Mouse (Mus musculus) C2C12 (cell line): Measurements from ENCODE around the gene Theg. TPM values are rescaled to one million over a fixed set of nuclear protein-coding genes. Genes with fewer than 3 reads are reported as not detected.

Source experiments
- H3K27me3 ChIP-seq: one replicate; pipeline ENCODE4 v1.6.1; 2011; ENCODE audit not compliant: control insufficient read depth, insufficient read depth, insufficient read length
- H3K36me3 ChIP-seq: one replicate; pipeline ENCODE4 v1.6.1; 2011; ENCODE audit not compliant: control insufficient read depth, insufficient read depth
- H3K4me3 ChIP-seq: one replicate; pipeline ENCODE4 v1.5.1; 2011; ENCODE audit warnings: mild to moderate bottlenecking, control low read depth; ENCODE audit not compliant: poor library complexity, insufficient read depth, severe bottlenecking
- H3K79me2 ChIP-seq: one replicate; pipeline ENCODE4 v1.6.1; 2011; ENCODE audit not compliant: control insufficient read depth, insufficient read depth
- H3K79me3 ChIP-seq: one replicate; pipeline ENCODE4 v1.6.1; 2011; ENCODE audit warnings: low read depth, control low read depth
- H3ac ChIP-seq: one replicate; pipeline ENCODE3; 2011; ENCODE audit warnings: low read depth; ENCODE audit not compliant: control insufficient read depth, insufficient read length
- CEBPB ChIP-seq: IDR thresholded peaks from one replicate; pipeline ENCODE4 v1.6.1; 2011; ENCODE audit warnings: low read depth, mild to moderate bottlenecking, control low read depth, moderate library complexity
- CTCF ChIP-seq: IDR thresholded peaks from one replicate; pipeline ENCODE4 v1.5.1; 2011; ENCODE audit not compliant: control insufficient read depth, insufficient read depth, insufficient read length
- FOSL1 ChIP-seq: IDR thresholded peaks from one replicate; pipeline ENCODE4 v1.8.0; 2011; ENCODE audit warnings: mild to moderate bottlenecking, low read length; ENCODE audit not compliant: poor library complexity, insufficient read depth, severe bottlenecking
- MAX ChIP-seq: IDR thresholded peaks from one replicate; pipeline ENCODE4 v1.6.1; 2011; ENCODE audit warnings: mild to moderate bottlenecking, control low read depth
- MYOD1 ChIP-seq: IDR thresholded peaks from one replicate; pipeline ENCODE4 v1.6.1; 2011; ENCODE audit warnings: low read depth; ENCODE audit not compliant: control insufficient read depth, insufficient read length
- MYOG ChIP-seq: IDR thresholded peaks from one replicate; pipeline ENCODE4 v1.6.1; 2011; ENCODE audit not compliant: control insufficient read depth, insufficient read length; ENCODE audit errors: extremely low read depth
- USF1 ChIP-seq: IDR thresholded peaks from one replicate; pipeline ENCODE4 v1.6.1; 2011; ENCODE audit warnings: low read depth, mild to moderate bottlenecking, control low read depth, moderate library complexity
- polyA plus RNA-seq: library from polyadenylated mRNA; unstranded; fragments of >200 nt; fragmentation: generic; extraction: Trizol; gene quantifications from one replicate; pipeline ENCODE4 v1.2.1, GENCODE M21; 2012; ENCODE audit warnings: missing spikeins

Theg gene
- polyA plus RNA-seq, 1 experiment = not detected

DNA sequence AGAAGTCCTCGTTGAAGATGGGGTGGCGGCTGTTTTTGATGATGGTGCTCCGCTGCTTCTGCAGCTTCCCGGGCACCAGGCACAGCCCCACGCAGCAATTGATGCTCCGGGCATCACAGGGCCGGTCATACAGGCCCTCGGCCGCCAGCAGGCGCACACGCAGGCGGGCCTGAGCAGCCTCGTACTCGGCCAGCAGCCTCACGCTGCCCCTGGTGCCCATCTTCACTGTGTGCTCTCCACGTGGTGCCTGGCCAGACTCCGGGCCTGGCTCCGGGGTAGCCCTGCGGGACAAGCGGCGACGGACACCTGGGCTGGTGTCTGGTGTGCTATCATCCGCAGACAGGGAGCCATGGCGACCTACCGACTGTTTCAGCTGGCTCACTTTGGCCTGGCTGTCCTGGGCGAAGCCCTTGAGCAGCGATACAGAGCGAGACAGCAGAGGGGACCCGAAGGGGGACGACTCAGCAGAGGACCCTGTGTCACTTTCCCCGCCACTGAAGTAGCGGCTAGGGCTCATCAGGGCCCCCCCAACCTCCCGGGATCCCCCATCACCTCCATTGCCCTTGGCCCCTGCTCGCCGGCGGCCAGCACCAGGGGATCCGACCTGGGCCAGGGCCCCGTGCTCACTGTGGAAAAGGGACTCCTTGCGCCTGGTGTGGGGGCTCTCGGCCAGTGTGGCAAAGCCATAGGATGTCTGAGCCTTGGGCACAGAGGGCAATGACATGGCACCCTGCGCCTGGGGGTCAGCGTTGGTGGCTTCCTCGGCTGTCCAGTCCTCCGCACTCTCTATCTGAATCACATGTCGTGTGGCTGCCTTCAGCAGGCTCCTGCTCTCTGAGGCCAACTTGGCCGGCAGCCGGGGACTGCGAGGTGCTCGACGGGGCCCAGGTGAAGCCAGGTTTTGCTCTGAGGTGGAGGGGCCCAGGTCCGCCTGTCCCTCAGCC is 25.3 kb upstream of the Theg start:
- Histone ChIP-seq H3K36me3 (no peaks in the 10 kb centered on the region), H3K27me3 (peaks cover 53% of the 10 kb centered on the region), H3K79me3 (no peaks in the 10 kb centered on the region), H3ac (no peak overlapping the region), H3K79me2 (no peaks in the 10 kb centered on the region), H3K4me3 (no peak overlapping the region)
- TF ChIP-seq FOSL1 (no peak), MYOG (no peak), MYOD1 (no peak), CTCF (no peak), USF1 (no peak), MAX (no peak), CEBPB (no peak)

DNA sequence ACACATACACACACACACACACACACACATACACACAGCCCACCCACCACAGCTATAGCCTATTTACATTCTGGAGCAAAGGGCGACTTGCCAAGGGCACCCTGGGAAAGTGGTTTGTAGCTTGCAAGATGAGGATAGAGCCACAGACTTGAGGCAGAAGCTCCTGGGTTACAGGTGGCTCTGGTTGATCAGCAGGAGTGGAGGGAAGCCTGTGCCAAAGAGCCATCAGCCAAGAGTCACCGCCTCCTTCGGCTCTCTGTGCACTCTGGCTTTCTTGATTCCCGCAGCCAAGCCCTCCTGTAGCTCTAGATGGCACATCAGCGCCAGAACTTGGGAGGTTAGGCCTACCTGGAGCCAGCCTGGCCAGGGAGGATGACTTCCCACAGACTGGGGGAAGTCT is 24.2 kb upstream of the Theg start:
- no peak overlapping the region for H3K4me3 ChIP-seq
- H3K27me3 ChIP-seq = peaks cover 56% of the 10 kb centered on the region
- no peak overlapping the region for H3ac ChIP-seq
- no peaks in the 10 kb centered on the region for H3K79me2 ChIP-seq
- TF ChIP-seq MAX = no peak
- no peaks in the 10 kb centered on the region for H3K79me3 ChIP-seq
- no peaks in the 10 kb centered on the region for H3K36me3 ChIP-seq

DNA sequence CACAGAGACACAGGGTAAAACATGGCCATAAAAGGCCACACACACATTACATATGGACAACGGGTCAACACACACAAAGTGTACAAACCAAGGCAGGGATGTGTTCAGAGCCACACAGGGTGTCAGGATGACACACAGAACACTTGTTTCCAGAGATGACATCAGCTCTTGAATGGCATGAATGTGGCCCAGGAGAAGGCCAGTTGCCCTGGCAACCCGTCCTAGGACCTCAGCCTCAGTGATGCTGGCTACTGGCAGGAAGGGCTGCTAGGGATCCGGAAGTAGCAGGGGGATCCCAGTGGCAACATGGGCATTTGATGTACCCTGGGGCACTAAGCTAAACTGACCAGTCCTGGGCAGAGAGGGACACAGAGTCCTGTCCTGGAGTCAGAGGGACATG is 22.1 kb upstream of the Theg start:
- no peak for TF ChIP-seq FOSL1
- no peak for TF ChIP-seq CEBPB
- TF ChIP-seq MAX = no peak
- no peak for TF ChIP-seq MYOD1
- no peak for TF ChIP-seq MYOG
- no peak for TF ChIP-seq USF1
- TF ChIP-seq CTCF = no peak
- Histone ChIP-seq H3K4me3 (no peak overlapping the region), H3K27me3 (peaks cover 56% of the 10 kb centered on the region), H3K79me2 (no peaks in the 10 kb centered on the region), H3K79me3 (no peaks in the 10 kb centered on the region), H3K36me3 (no peaks in the 10 kb centered on the region), H3ac (no peak overlapping the region)

DNA sequence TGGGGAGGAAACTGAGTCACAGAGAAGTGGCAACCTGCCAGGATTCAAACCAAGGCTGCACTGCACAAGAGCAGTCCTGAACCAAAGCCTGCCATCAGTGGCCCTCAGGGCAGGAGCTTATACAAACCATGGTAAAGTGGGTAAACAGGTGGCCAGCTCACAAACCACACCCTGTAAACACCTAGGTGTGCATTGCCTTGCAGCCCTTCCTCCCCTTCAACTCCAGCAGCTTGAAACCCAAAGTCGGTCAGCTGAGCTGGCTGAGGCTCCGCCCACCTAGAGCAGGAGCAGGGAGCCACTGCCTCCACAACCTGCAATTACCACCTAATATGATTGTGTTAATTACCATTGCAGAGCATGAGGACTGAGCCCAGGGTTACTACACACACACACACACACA is 20.8 kb upstream of the Theg start:
- Histone ChIP-seq H3K4me3 (no peak overlapping the region), H3K36me3 (no peaks in the 10 kb centered on the region), H3K79me2 (no peaks in the 10 kb centered on the region), H3ac (no peak overlapping the region), H3K27me3 (peaks cover 46% of the 10 kb centered on the region), H3K79me3 (no peaks in the 10 kb centered on the region)
- no peak for TF ChIP-seq MYOD1
- no peak for TF ChIP-seq FOSL1
- TF ChIP-seq CEBPB = no peak
- no peak for TF ChIP-seq USF1
- no peak for TF ChIP-seq CTCF
- TF ChIP-seq MYOG = no peak
- TF ChIP-seq MAX = no peak

DNA sequence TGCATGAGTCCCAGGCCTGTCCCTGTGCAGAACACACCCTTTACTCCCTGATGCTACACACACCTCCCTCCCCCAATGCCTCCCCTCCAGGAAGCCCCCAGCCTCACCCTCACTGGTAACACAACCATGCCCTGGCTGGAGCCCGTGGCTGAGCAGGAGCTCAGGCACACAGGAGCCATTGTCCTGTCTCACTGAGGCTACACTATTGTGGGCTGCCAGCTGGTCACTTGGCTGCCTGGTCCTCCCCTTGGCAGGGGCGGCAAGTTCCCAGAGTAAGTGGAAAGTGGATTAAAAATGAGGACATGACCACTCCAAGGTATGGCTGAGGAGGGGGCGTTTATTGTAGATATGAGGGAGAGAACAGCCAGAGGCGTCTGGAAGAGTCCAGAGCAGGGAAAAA is 19.4 kb upstream of the Theg start:
- peaks cover 34% of the 10 kb centered on the region for H3K27me3 ChIP-seq
- TF ChIP-seq MAX (no peak), FOSL1 (no peak), CEBPB (no peak), USF1 (no peak), MYOD1 (no peak), MYOG (no peak), CTCF (no peak)
- H3K79me2 ChIP-seq = no peaks in the 10 kb centered on the region
- H3ac ChIP-seq = no peak overlapping the region
- no peaks in the 10 kb centered on the region for H3K36me3 ChIP-seq
- H3K4me3 ChIP-seq = no peak overlapping the region
- H3K79me3 ChIP-seq = no peaks in the 10 kb centered on the region

DNA sequence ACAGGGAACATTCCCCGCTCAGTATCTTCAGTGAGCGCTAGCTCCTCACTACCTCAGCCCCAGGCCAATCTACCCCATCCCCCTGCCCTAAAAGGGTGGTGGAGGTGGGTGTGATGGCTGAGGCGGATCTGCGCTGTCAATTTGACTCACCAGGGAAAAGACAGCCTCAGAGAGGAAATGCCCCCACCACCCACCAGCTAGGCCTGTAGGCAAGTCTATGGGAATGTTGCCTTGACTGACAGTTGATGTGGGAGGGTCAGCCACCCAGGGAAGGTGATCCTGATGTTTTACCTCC is 10.8 kb upstream of the Theg start:
- Histone ChIP-seq H3K27me3 (peaks cover 55% of the 10 kb centered on the region), H3K36me3 (no peaks in the 10 kb centered on the region), H3K4me3 (no peak overlapping the region), H3ac (no peak overlapping the region), H3K79me3 (no peaks in the 10 kb centered on the region), H3K79me2 (no peaks in the 10 kb centered on the region)
- no peak for TF ChIP-seq USF1
- TF ChIP-seq CTCF = no peak
- TF ChIP-seq CEBPB = no peak
- TF ChIP-seq FOSL1 = no peak
